Mouse (Mus musculus) frontal cortex, postnatal 36 days (tissue): ENCODE measurements around the gene Fibcd1.

Source experiments
- DNase-seq, 2 experiments: peaks; one replicate each; pipeline ENCODE4 v3.0.0; 2022; ENCODE audit warnings: low spot score in 2 of 2

Gene Fibcd1

GRCm38 (mm10) chr2:31769115-31769514 lies 76.7 kb downstream of the Fibcd1 start:
- no peak for DNase-seq

DNA sequence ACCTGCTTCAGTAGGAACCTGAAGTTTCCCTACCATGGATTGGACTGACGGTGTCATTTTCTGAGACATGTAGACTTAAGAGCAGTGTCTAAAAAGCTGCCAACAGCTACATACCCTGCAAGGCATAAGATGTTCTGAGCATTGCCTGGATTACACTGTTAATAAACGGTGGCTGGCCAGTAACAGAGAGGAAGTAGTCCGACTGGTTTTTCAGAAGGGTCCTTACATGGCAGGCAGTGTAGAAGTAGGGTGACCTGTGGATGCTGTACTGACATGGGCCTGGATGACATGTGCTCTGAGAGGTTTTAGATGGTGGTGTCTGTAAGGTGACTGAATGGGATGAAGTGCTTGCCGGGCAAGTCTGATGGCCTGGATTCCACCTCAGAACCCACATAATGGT lies 78.0 kb downstream of the Fibcd1 start:
- DNase-seq: no peak

DNA sequence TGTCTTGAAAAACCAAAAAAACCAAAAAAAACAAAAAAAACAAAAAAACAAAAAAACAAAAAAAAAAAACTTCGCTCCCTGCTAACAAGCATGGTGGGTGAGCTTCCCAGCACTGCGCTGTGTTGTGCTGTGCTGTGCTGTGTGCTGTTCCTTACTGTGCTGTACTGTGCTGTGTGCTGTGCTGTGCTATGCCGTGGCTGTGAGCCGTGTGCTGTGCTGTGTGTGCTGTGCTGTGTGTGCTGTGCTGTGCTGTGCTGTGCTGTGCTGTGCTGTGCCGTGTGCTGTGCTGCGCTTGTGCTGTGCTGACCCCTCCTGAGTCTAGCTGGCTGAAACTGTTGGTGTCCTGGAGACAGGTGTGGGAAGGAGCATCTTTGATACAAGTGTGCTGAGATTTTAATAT lies 78.7 kb downstream of the Fibcd1 start:
- DNase-seq: no peak
